Mouse (Mus musculus) heart, embryonic 15.5 days (tissue): ENCODE measurements around the gene Tmem115. TPM values are rescaled to one million over a fixed set of nuclear protein-coding genes. Genes with fewer than 3 reads are reported as not detected.
"Not testable (repeated sequence)": the region's sequence is repeated elsewhere in the genome, so short reads cannot be mapped to it uniquely, and the experiment has no call there.

ENCODE experiments used
- ATAC-seq: fragments of 200-750 bp; cut with Nextera tagmentation; replicated peaks from 2 replicates; pipeline ENCODE4 v1.8.0; 2017; ENCODE audit warnings: low read depth, moderate TSS enrichment; ENCODE audit not compliant: insufficient number of reproducible peaks, insufficient read depth, low FRiP score
- H3K27ac ChIP-seq: fragments of 300-500 bp; sonication (generic); 2 replicates; pipeline ENCODE4 v1.5.1; 2015; ENCODE audit warnings: mild to moderate bottlenecking, inconsistent platforms
- H3K27me3 ChIP-seq: fragments of 300-500 bp; sonication (generic); 2 replicates; pipeline ENCODE4 v1.6.1; 2015; ENCODE audit warnings: inconsistent platforms
- H3K36me3 ChIP-seq: fragments of 300-500 bp; sonication (generic); 2 replicates; pipeline ENCODE4 v1.6.1; 2015; ENCODE audit warnings: mild to moderate bottlenecking, inconsistent platforms
- H3K4me1 ChIP-seq: fragments of 300-500 bp; sonication (generic); replicated peaks from 2 replicates; pipeline ENCODE4 v1.6.1; 2015; ENCODE audit warnings: inconsistent platforms
- H3K4me2 ChIP-seq: fragments of 300-500 bp; sonication (generic); 2 replicates; pipeline ENCODE4 v1.6.1; 2015; ENCODE audit warnings: inconsistent platforms, mild to moderate bottlenecking, moderate library complexity
- H3K4me3 ChIP-seq: fragments of 300-500 bp; sonication (generic); 2 replicates; pipeline ENCODE4 v1.5.1; 2015; ENCODE audit warnings: mild to moderate bottlenecking, inconsistent platforms
- H3K9ac ChIP-seq: fragments of 300-500 bp; sonication (generic); 2 replicates; pipeline ENCODE4 v1.6.1; 2015; ENCODE audit warnings: mild to moderate bottlenecking, inconsistent platforms
- H3K9me3 ChIP-seq: fragments of 300-500 bp; sonication (generic); replicated peaks from 2 replicates; pipeline ENCODE4 v1.6.1; 2016; ENCODE audit warnings: inconsistent platforms
- WGBS: fragments of 180-500 bp; shearing (Covaris S2); methylation state at CpG from one replicate; pipeline ENCODE4 v1.1.7; 2015; ENCODE audit warnings: mixed read lengths; 5-methylcytosine and 5-hydroxymethylcytosine counted together
- polyA plus RNA-seq: library from polyadenylated mRNA; unstranded; fragments of >200 nt; fragmentation: Nextera tagmentation; extraction: Ambion mirVana; gene quantifications from 2 replicates; pipeline ENCODE4 v1.2.1, GENCODE M21; 2015

Gene Tmem115
- polyA plus RNA-seq, 1 experiment from 2014 or later, result 31.5 TPM

GRCm38 (mm10) chr9:107551117-107551889 lies 17.6 kb downstream of the Tmem115 start, which contains the start of gene Rassf1:
Gene Rassf1, plus strand, starts transcription at chr9:107551555.
- peak; percentile 19 for ATAC-seq
- peaks cover 55% of the 10 kb centered on the region for H3K4me1 ChIP-seq
- H3K36me3 ChIP-seq, result no peaks in the 10 kb centered on the region
- H3K4me3 ChIP-seq, result peak within 1 kb of the TSS; percentile 57
- peak within 1 kb of the TSS; percentile 58 for H3K27ac ChIP-seq
- H3K9me3 ChIP-seq, result no peaks in the 10 kb centered on the region
- WGBS, result 2% methylated on average over 63 of the region's 63 CpGs
- peak within 1 kb of the TSS; percentile 63 for H3K9ac ChIP-seq
- H3K4me2 ChIP-seq, result peak within 1 kb of the TSS; percentile 91
- peaks cover 18% of the 10 kb centered on the region; the same call in 1 of the 2 replicates for H3K27me3 ChIP-seq

- WGBS, result 23% methylated on average over 8 of the region's 8 CpGs
- peaks cover 18% of the 10 kb centered on the region; the same call in 1 of the 2 replicates for H3K27me3 ChIP-seq
- H3K9me3 ChIP-seq, result no peaks in the 10 kb centered on the region
- H3K4me1 ChIP-seq, result peaks cover 55% of the 10 kb centered on the region
- H3K4me2 ChIP-seq, result peak overlapping the region; percentile 91
- peak overlapping the region; percentile 63 for H3K9ac ChIP-seq
- no peak for ATAC-seq
- H3K27ac ChIP-seq, result peak overlapping the region; percentile 58
- no peaks in the 10 kb centered on the region; the same call in 1 of the 2 replicates for H3K36me3 ChIP-seq
- peak overlapping the region; percentile 57 for H3K4me3 ChIP-seq
Measured at GRCm38 (mm10) chr9:107551890-107552355, 18.2 kb downstream of the Tmem115 start.

GRCm38 (mm10) chr9:107552690-107553393 lies 19.1 kb downstream of the Tmem115 start:
- Histone ChIP-seq H3K27ac (0 out of 2 replicates have a peak overlapping the region, but pooled peaks have one; percentile 58), H3K9me3 (no peaks in the 10 kb centered on the region), H3K36me3 (peaks cover 9% of the 10 kb centered on the region), H3K9ac (no peak overlapping the region; the same call in 1 of the 2 replicates), H3K4me3 (peak overlapping the region; percentile 77; the same call in 1 of the 2 replicates), H3K4me2 (peak overlapping the region; percentile 91), H3K4me1 (peaks cover 52% of the 10 kb centered on the region), H3K27me3 (peaks cover 18% of the 10 kb centered on the region; the same call in 1 of the 2 replicates)
- WGBS, result 76% methylated on average over 5 of the region's 5 CpGs
- no peak for ATAC-seq

- H3K27ac ChIP-seq, result peak overlapping the region; percentile 77
- H3K9me3 ChIP-seq, result no peaks in the 10 kb centered on the region
- H3K27me3 ChIP-seq, result peaks cover 14% of the 10 kb centered on the region; the same call in 1 of the 2 replicates
- peaks cover 18% of the 10 kb centered on the region for H3K36me3 ChIP-seq
- peak overlapping the region; percentile 91 for H3K4me2 ChIP-seq
- peak overlapping the region; percentile 77 for H3K4me3 ChIP-seq
- WGBS, result 9% methylated on average over 37 of the region's 37 CpGs
- ATAC-seq, result peak; percentile 29
- H3K4me1 ChIP-seq, result peaks cover 52% of the 10 kb centered on the region
- peak overlapping the region; percentile 62 for H3K9ac ChIP-seq
Measured at GRCm38 (mm10) chr9:107553541-107554318, 20.0 kb downstream of the Tmem115 start.

- Histone ChIP-seq H3K36me3 (peaks cover 24% of the 10 kb centered on the region), H3K27me3 (peaks cover 12% of the 10 kb centered on the region; the same call in 1 of the 2 replicates), H3K4me2 (peak overlapping the region; percentile 91), H3K4me3 (peak overlapping the region; percentile 77), H3K27ac (peak overlapping the region; percentile 96), H3K4me1 (peaks cover 52% of the 10 kb centered on the region), H3K9ac (peak overlapping the region; percentile 86), H3K9me3 (no peaks in the 10 kb centered on the region)
- ATAC-seq, result peak; percentile 89
- WGBS, result under 1% methylated on average over 53 of the region's 53 CpGs
Measured at GRCm38 (mm10) chr9:107554319-107554825, 20.6 kb downstream of the Tmem115 start.

- ATAC-seq, result peak; percentile 3
- Histone ChIP-seq H3K4me3 (peak overlapping the region; percentile 77), H3K27me3 (peaks cover 8% of the 10 kb centered on the region; the same call in 1 of the 2 replicates), H3K4me2 (peak overlapping the region; percentile 91), H3K36me3 (peaks cover 31% of the 10 kb centered on the region), H3K9me3 (no peaks in the 10 kb centered on the region), H3K9ac (peak overlapping the region; percentile 86), H3K4me1 (peaks cover 52% of the 10 kb centered on the region), H3K27ac (peak overlapping the region; percentile 96)
- WGBS, result 0% methylated on average over 23 of the region's 23 CpGs
Measured at GRCm38 (mm10) chr9:107555031-107555457, 21.3 kb downstream of the Tmem115 start.

GRCm38 (mm10) chr9:107555701-107556100 lies 22.0 kb downstream of the Tmem115 start:
- ATAC-seq, result no peak

GRCm38 (mm10) chr9:107556346-107556745 lies 22.6 kb downstream of the Tmem115 start:
- peaks cover 45% of the 10 kb centered on the region for H3K4me1 ChIP-seq
- peak overlapping the region; percentile 96 for H3K27ac ChIP-seq
- H3K27me3 ChIP-seq, result no peaks in the 10 kb centered on the region
- H3K4me3 ChIP-seq, result peak overlapping the region; percentile 77
- WGBS, result 44% methylated on average over 3 of the region's 3 CpGs
- H3K9me3 ChIP-seq, result no peaks in the 10 kb centered on the region
- ATAC-seq, result no peak
- peak overlapping the region; percentile 91 for H3K4me2 ChIP-seq
- H3K36me3 ChIP-seq, result peaks cover 44% of the 10 kb centered on the region
- H3K9ac ChIP-seq, result peak overlapping the region; percentile 44

More at GRCm38 (mm10) chr9:107555701-107556100, 22.0 kb downstream of the Tmem115 start:
- Histone ChIP-seq H3K4me2 (peak overlapping the region; percentile 91), H3K9me3 (no peaks in the 10 kb centered on the region), H3K27me3 (peaks cover 3% of the 10 kb centered on the region; the same call in 1 of the 2 replicates), H3K36me3 (peaks cover 38% of the 10 kb centered on the region), H3K4me1 (peaks cover 51% of the 10 kb centered on the region), H3K27ac (peak overlapping the region; percentile 96), H3K4me3 (peak overlapping the region; percentile 77), H3K9ac (peak overlapping the region; percentile 86)
- 28% methylated on average over 2 of the region's 2 CpGs for WGBS

- H3K27me3 ChIP-seq, result no peaks in the 10 kb centered on the region
- peak within 1 kb of the TSS; percentile 85 for H3K4me3 ChIP-seq
- H3K9me3 ChIP-seq, result no peaks in the 10 kb centered on the region
- peak within 1 kb of the TSS; percentile 79 for H3K27ac ChIP-seq
- peaks cover 42% of the 10 kb centered on the region for H3K4me1 ChIP-seq
- WGBS, result under 1% methylated on average over 46 of the region's 46 CpGs
- ATAC-seq, result peak; percentile 93
- peaks cover 52% of the 10 kb centered on the region for H3K36me3 ChIP-seq
- peak within 1 kb of the TSS; percentile 80 for H3K4me2 ChIP-seq
- H3K9ac ChIP-seq, result peak within 1 kb of the TSS; percentile 82
Measured at GRCm38 (mm10) chr9:107563029-107563581, 29.4 kb downstream of the Tmem115 start, which contains the start of gene Tusc2. Gene Tusc2, plus strand, starts transcription at chr9:107563255.

- H3K27ac ChIP-seq, result peak overlapping the region; percentile 89
- not testable (repeated sequence) for H3K27me3 ChIP-seq, H3K9ac ChIP-seq, H3K9me3 ChIP-seq, ATAC-seq
- peaks cover 27% of the 10 kb centered on the region for H3K36me3 ChIP-seq
- WGBS, result 43% methylated on average over 5 of the region's 5 CpGs
- peak overlapping the region; percentile 85 for H3K4me2 ChIP-seq
- peaks cover 54% of the 10 kb centered on the region for H3K4me1 ChIP-seq
- H3K4me3 ChIP-seq, result peak overlapping the region; percentile 14; the same call in 1 of the 2 replicates
Measured at GRCm38 (mm10) chr9:107565556-107565955, 31.8 kb downstream of the Tmem115 start.
